Mouse (Mus musculus): ENCODE measurements around the gene Nfix. TPM values are rescaled to one million over a fixed set of nuclear protein-coding genes. Genes with fewer than 3 reads are reported as not detected.

Gene Nfix
- polyA plus RNA-seq, 1 experiment from 2014 or later: 7.7 TPM

- H3K27me3 ChIP-seq (ENCODE audit: control insufficient read depth, insufficient read depth, low read length): peaks cover 91% of the 10 kb centered on the region
- H3K9me3 ChIP-seq (ENCODE audit: control insufficient read depth, low read length): no peaks in the 10 kb centered on the region
- ATAC-seq (replicated peaks; ENCODE audit: low FRiP score) (no peak), DNase-seq (ENCODE audit: low spot score) (no peak)
- 4% methylated on average over 10 of the region's 10 CpGs for WGBS
- no peak overlapping the region for H3K27ac ChIP-seq (ENCODE audit: low read depth, low read length)
- H3K4me3 ChIP-seq (ENCODE audit: low read depth, low read length): no peak overlapping the region
- H3K4me2 ChIP-seq (ENCODE audit: low read depth, low read length, severe bottlenecking): no peak overlapping the region
- H3K4me1 ChIP-seq (replicated peaks; ENCODE audit: control insufficient read depth, insufficient read depth, low read length): peaks cover 16% of the 10 kb centered on the region
- H3K9ac ChIP-seq (ENCODE audit: low read length): no peak overlapping the region
- H3K36me3 ChIP-seq (ENCODE audit: control insufficient read depth, insufficient read depth, low read length): no peaks in the 10 kb centered on the region
Measured at GRCm38 (mm10) chr8:84782680-84783079, 17.5 kb downstream of the Nfix start.

DNA sequence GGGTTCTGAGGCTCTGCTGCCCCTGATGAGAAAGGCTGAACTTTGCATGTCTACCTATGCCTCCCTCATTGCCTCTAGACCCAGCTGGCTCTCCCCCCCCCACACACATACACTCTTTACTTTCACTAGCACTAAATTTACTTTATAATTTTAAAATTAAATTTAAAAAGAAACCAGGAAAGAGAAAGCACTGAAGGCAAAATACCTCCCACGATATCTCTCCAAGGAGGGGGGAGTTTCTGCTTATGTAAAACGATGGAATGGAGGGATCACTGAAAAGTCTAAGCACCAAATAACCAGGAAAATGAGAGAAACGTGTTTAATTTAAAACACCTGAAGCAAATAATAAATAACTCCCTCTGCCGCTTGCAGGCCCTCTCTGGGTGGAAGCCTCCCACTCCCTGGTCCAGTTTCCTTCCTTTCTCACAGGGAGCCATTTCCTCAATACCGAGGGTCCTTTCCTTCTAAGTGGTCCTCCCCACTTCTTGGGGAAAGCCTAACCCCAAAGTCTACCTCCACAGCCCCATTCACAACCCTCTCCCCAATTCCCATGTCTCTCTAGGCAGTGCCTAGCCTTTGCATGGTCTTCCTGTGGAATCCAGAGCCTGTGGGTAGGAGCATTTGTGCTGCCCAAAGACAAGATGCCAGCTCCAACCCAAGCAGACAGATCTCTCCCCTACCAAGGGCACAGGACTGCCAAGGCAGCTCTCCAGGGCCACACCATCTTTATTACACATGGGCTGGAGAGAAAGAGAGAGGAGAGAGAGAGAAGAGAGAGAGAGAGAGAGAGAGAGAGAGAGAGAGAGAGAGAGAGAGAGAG, 18.2 kb downstream of the Nfix start:
- Histone ChIP-seq H3K4me1 (replicated peaks; ENCODE audit: control insufficient read depth, insufficient read depth, low read length) (peaks cover 16% of the 10 kb centered on the region), H3K9me3 (ENCODE audit: control insufficient read depth, low read length) (no peaks in the 10 kb centered on the region), H3K36me3 (ENCODE audit: control insufficient read depth, insufficient read depth, low read length) (no peaks in the 10 kb centered on the region), H3K9ac (ENCODE audit: low read length) (no peak overlapping the region), H3K4me3 (ENCODE audit: low read depth, low read length) (no peak overlapping the region), H3K27me3 (ENCODE audit: control insufficient read depth, insufficient read depth, low read length) (peaks cover 91% of the 10 kb centered on the region), H3K4me2 (ENCODE audit: low read depth, low read length, severe bottlenecking) (no peak overlapping the region), H3K27ac (ENCODE audit: low read depth, low read length) (no peak overlapping the region)
- DNase-seq (ENCODE audit: low spot score) (no peak), ATAC-seq (replicated peaks; ENCODE audit: low FRiP score) (no peak)
- WGBS: 5% methylated on average over 5 of the region's 5 CpGs

GRCm38 (mm10) chr8:84780949-84781680, 19.0 kb downstream of the Nfix start:
- Histone ChIP-seq H3K36me3 (ENCODE audit: control insufficient read depth, insufficient read depth, low read length) (no peaks in the 10 kb centered on the region), H3K27me3 (ENCODE audit: control insufficient read depth, insufficient read depth, low read length) (peaks cover 91% of the 10 kb centered on the region), H3K4me3 (ENCODE audit: low read depth, low read length) (no peak overlapping the region), H3K9me3 (ENCODE audit: control insufficient read depth, low read length) (no peaks in the 10 kb centered on the region), H3K4me2 (ENCODE audit: low read depth, low read length, severe bottlenecking) (no peak overlapping the region), H3K27ac (ENCODE audit: low read depth, low read length) (no peak overlapping the region), H3K4me1 (replicated peaks; ENCODE audit: control insufficient read depth, insufficient read depth, low read length) (peaks cover 16% of the 10 kb centered on the region), H3K9ac (ENCODE audit: low read length) (no peak overlapping the region)
- no peak for DNase-seq (ENCODE audit: low spot score)
- ATAC-seq (replicated peaks; ENCODE audit: low FRiP score): no peak
- whole genome bisulfite sequencing: 2% methylated on average over 6 of the region's 6 CpGs

DNA sequence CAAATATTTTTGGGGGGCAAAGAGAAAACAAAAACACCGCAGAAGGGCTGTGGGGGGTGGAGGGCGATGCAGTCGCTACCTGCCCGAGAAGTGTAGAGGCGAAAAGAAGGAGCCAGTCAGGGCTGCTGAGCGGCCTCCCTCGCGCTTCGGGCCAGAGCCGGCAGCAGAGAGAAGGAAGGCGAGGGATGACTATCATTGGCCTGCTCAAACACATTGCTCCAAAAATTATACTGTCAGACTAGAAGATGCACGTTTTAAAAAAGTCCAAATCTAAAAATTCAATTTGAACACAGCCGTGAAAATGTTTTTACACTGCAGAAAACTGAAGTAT, 20.0 kb downstream of the Nfix start:
- H3K4me2 ChIP-seq (ENCODE audit: low read depth, low read length, severe bottlenecking): no peak overlapping the region
- H3K9me3 ChIP-seq (ENCODE audit: control insufficient read depth, low read length): no peaks in the 10 kb centered on the region
- H3K4me1 ChIP-seq (replicated peaks; ENCODE audit: control insufficient read depth, insufficient read depth, low read length): peaks cover 21% of the 10 kb centered on the region
- peak; percentile 37; the same call in 1 of the 2 replicates for ATAC-seq (replicated peaks; ENCODE audit: low FRiP score)
- DNase-seq (ENCODE audit: low spot score): no peak
- H3K9ac ChIP-seq (ENCODE audit: low read length): no peak overlapping the region; the same call in 1 of the 2 replicates
- 1% methylated on average over 13 of the region's 13 CpGs for WGBS
- no peak overlapping the region for H3K4me3 ChIP-seq (ENCODE audit: low read depth, low read length)
- peaks cover 91% of the 10 kb centered on the region for H3K27me3 ChIP-seq (ENCODE audit: control insufficient read depth, insufficient read depth, low read length)
- no peak overlapping the region for H3K27ac ChIP-seq (ENCODE audit: low read depth, low read length)
- H3K36me3 ChIP-seq (ENCODE audit: control insufficient read depth, insufficient read depth, low read length): no peaks in the 10 kb centered on the region

- Histone ChIP-seq H3K9ac (ENCODE audit: low read length) (peak overlapping the region; percentile 16; the same call in 1 of the 2 replicates), H3K36me3 (ENCODE audit: control insufficient read depth, insufficient read depth, low read length) (no peaks in the 10 kb centered on the region), H3K9me3 (ENCODE audit: control insufficient read depth, low read length) (no peaks in the 10 kb centered on the region), H3K4me1 (replicated peaks; ENCODE audit: control insufficient read depth, insufficient read depth, low read length) (peaks cover 24% of the 10 kb centered on the region), H3K4me2 (ENCODE audit: low read depth, low read length, severe bottlenecking) (no peak overlapping the region), H3K27ac (ENCODE audit: low read depth, low read length) (no peak overlapping the region), H3K4me3 (ENCODE audit: low read depth, low read length) (no peak overlapping the region), H3K27me3 (ENCODE audit: control insufficient read depth, insufficient read depth, low read length) (peaks cover 91% of the 10 kb centered on the region)
- under 1% methylated on average over 19 of the region's 19 CpGs for WGBS
- peak; percentile 65 for ATAC-seq (replicated peaks; ENCODE audit: low FRiP score)
- no peak for DNase-seq (ENCODE audit: low spot score)
Measured at GRCm38 (mm10) chr8:84779519-84780224, 20.5 kb downstream of the Nfix start.

- H3K4me1 ChIP-seq (replicated peaks; ENCODE audit: control insufficient read depth, insufficient read depth, low read length): peaks cover 28% of the 10 kb centered on the region
- no peaks in the 10 kb centered on the region for H3K36me3 ChIP-seq (ENCODE audit: control insufficient read depth, insufficient read depth, low read length)
- WGBS: 2% methylated on average over 11 of the region's 11 CpGs
- H3K27ac ChIP-seq (ENCODE audit: low read depth, low read length): no peak overlapping the region
- H3K4me3 ChIP-seq (ENCODE audit: low read depth, low read length): no peak overlapping the region
- no peak for ATAC-seq (replicated peaks; ENCODE audit: low FRiP score)
- DNase-seq (ENCODE audit: low spot score): no peak
- H3K9me3 ChIP-seq (ENCODE audit: control insufficient read depth, low read length): no peaks in the 10 kb centered on the region
- peaks cover 90% of the 10 kb centered on the region for H3K27me3 ChIP-seq (ENCODE audit: control insufficient read depth, insufficient read depth, low read length)
- H3K4me2 ChIP-seq (ENCODE audit: low read depth, low read length, severe bottlenecking): no peak overlapping the region
- H3K9ac ChIP-seq (ENCODE audit: low read length): no peak overlapping the region
Measured at GRCm38 (mm10) chr8:84778638-84779380, 21.3 kb downstream of the Nfix start.

DNA sequence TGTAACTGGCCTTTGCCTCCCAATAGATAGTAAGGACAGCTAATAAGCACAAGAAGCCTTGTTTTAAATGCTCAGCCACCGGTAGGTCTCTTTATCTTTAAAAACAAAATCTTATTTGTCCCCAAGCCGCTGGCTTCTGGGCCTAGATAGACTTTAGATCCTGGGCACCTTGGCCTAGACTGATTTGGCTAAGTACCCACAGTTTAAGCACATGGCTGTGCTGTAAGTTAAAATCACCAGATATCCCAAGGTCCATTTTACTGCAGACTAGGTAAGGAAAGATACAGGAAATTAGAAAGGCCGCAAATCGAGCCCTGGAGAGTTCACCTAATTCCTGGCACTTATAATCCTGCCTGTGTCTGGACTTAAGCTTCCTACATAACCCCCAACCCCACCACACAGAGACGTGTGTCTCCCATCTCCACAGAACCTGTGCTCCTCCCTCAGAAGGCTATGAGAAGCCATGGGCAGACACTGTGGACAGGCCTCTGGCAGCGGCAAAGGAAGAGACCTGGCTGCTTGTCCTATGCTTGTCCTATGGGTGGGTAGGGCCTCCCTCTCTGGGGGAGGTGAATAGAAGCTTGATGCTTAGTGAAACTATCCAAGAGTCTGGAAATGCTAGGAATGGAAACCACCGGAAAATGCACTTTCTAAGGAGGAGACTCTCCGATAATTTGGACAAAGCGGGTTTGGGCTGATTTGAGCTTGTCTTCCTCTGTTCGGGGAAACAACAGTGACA, 22.1 kb downstream of the Nfix start:
- DNase-seq (ENCODE audit: low spot score): no peak
- H3K4me3 ChIP-seq (ENCODE audit: low read depth, low read length): no peak overlapping the region
- no peak for ATAC-seq (replicated peaks; ENCODE audit: low FRiP score)
- 9% methylated on average over 10 of the region's 10 CpGs for WGBS
- no peak overlapping the region for H3K27ac ChIP-seq (ENCODE audit: low read depth, low read length)
- H3K9ac ChIP-seq (ENCODE audit: low read length): no peak overlapping the region
- no peak overlapping the region for H3K4me2 ChIP-seq (ENCODE audit: low read depth, low read length, severe bottlenecking)
- peaks cover 86% of the 10 kb centered on the region for H3K27me3 ChIP-seq (ENCODE audit: control insufficient read depth, insufficient read depth, low read length)
- no peaks in the 10 kb centered on the region for H3K9me3 ChIP-seq (ENCODE audit: control insufficient read depth, low read length)
- peaks cover 29% of the 10 kb centered on the region for H3K4me1 ChIP-seq (replicated peaks; ENCODE audit: control insufficient read depth, insufficient read depth, low read length)
- no peaks in the 10 kb centered on the region for H3K36me3 ChIP-seq (ENCODE audit: control insufficient read depth, insufficient read depth, low read length)
